ENCODE assay signal across 26 mouse cellular contexts in the genomic region with DNA sequence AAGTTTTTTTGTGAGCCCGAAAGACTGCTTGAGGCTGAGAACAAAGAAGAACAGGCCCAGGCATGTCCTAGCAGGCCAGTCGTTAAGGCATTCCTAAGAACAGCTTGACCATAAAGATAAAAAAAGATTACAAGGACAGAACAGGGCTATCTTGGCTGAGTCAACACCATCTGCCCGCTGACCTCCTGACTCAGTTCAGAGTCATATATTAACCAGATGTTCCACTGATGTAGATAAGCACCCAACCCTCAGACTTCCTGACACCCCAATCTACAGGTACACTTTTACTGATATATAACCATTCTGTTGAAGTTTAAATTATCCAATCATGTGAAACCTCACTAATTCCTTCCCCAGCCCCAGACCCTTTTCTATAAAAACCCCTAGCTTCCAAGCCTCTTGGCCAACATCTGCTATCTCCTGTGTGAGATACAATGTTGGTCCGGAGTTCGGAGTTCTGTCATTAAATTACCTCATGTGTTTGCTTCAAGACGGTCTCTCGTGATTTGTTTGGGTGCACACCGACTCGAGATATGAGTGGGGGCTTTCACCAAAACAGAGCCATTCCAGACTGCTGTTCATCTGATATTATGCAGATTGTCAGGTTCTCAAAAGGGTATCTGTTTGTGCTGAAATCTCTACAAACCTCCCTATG.
DNase-seq lines count a peak whose midpoint lies in the region; ATAC-seq and TF ChIP-seq lines count a peak whose summit lies in the region.
"Had no signal": no experiment of that assay in that cellular context is flagged by ENCODE, and none has a peak within 500 bp of the region (broad histone marks: within the 10 kb centered on the region; RNA-seq: fewer than 3 reads in every experiment).

No protein-coding gene starts in this region.

- H3K79me2 ChIP-seq in MEL (ENCODE audit: control insufficient read depth, insufficient read depth, low read length, poor library complexity): no peaks in the 10 kb centered on the region

- peak; percentile 92 for ATAC-seq in intestine, embryonic 16.5 days
- ATAC-seq in midbrain, embryonic 15.5 days (replicated peaks): no peak
- ATAC-seq: forebrain, embryonic 14.5 days; forebrain, postnatal 0 days; hindbrain, postnatal 0 days; inflammation-experienced regulatory T-cells, adult 6 months had no signal

- no peaks in the 10 kb centered on the region for H3K36me3 ChIP-seq in MEL (ENCODE audit: control insufficient read depth in 1 of 2, insufficient read depth in 2 of 2, low read length in 2 of 2)
- no peaks in the 10 kb centered on the region for H3K36me3 ChIP-seq in intestine, embryonic 16.5 days (ENCODE audit: control insufficient read depth, insufficient read depth, low read length)
- H3K36me3 ChIP-seq in midbrain, embryonic 15.5 days (replicated peaks): no peaks in the 10 kb centered on the region
- H3K36me3 ChIP-seq: embryonic facial prominence, embryonic 12.5 days; embryonic facial prominence, embryonic 15.5 days; heart, embryonic 12.5 days; heart, embryonic 15.5 days had no signal

- no peaks in the 10 kb centered on the region for H3K27me3 ChIP-seq in MEL (ENCODE audit: control insufficient read depth in 1 of 2, insufficient read depth in 2 of 2, low read length in 2 of 2)
- no peaks in the 10 kb centered on the region for H3K27me3 ChIP-seq in intestine, embryonic 16.5 days (replicated peaks; ENCODE audit: control insufficient read depth, insufficient read depth, low read length)
- no peaks in the 10 kb centered on the region for H3K27me3 ChIP-seq in midbrain, embryonic 15.5 days (replicated peaks)
- H3K27me3 ChIP-seq: embryonic facial prominence, embryonic 12.5 days; embryonic facial prominence, embryonic 15.5 days; heart, embryonic 12.5 days; heart, embryonic 15.5 days had no signal

- WGBS in intestine, embryonic 16.5 days: 64% methylated on average over 9 of the region's 9 CpGs
- WGBS in midbrain, embryonic 15.5 days: 90% methylated on average over 9 of the region's 9 CpGs

- TF ChIP-seq POLR2A in MEL (IDR thresholded peaks at IDR 0.05; ENCODE audit: control insufficient read depth in 1 of 2, insufficient read depth in 1 of 2, low read depth in 1 of 2, low read length in 2 of 2, poor library complexity in 1 of 2): no peak

- TF ChIP-seq CTCF in MEL (IDR thresholded peaks at IDR 0.05 in 2 of 3, conservative IDR thresholded peaks at IDR 0.05 in 1 of 3; ENCODE audit: control insufficient read depth in 1 of 3, insufficient read depth in 1 of 3, low read depth in 2 of 3, low read length in 3 of 3, poor library complexity in 1 of 3, severe bottlenecking in 1 of 3): no peak

- no peak overlapping the region for H3K4me3 ChIP-seq in MEL (ENCODE audit: control insufficient read depth in 1 of 2, insufficient read depth in 1 of 2, low read depth in 2 of 2, low read length in 2 of 2)
- H3K4me3 ChIP-seq in intestine, embryonic 16.5 days (ENCODE audit: low read length): no peak overlapping the region
- H3K4me3 ChIP-seq in midbrain, embryonic 15.5 days: no peak overlapping the region
- H3K4me3 ChIP-seq: embryonic facial prominence, embryonic 12.5 days; embryonic facial prominence, embryonic 15.5 days; gastrocnemius, adult 2 months; heart, embryonic 12.5 days; heart, embryonic 15.5 days had no signal

- DNase-seq in 3T3-L1 (ENCODE audit: low read depth, low spot score) (peak; percentile 73), MEL (ENCODE audit: low read depth, low spot score) (peak; percentile 4)
- no peak for DNase-seq in spleen, postnatal 4 days (ENCODE audit: low spot score in 2 of 2)
- DNase-seq in left cerebral cortex, adult 9 months (ENCODE audit: low spot score in 2 of 2): no peak
- DNase-seq: adrenal gland, adult 2 months; adrenal gland, postnatal 14 days; cerebellum, adult 11 months; cerebellum, adult 2 months; cerebellum, adult 9-11 months; cerebellum, postnatal 25 days; forebrain, postnatal 0 days; gastrocnemius, adult 2 months; gastrocnemius, postnatal 14 days; heart, adult 11 months; heart, postnatal 10 days; heart, postnatal 36 days had no signal

- no peak overlapping the region for H3K4me2 ChIP-seq in intestine, embryonic 16.5 days (ENCODE audit: low read depth, low read length)
- no peak overlapping the region for H3K4me2 ChIP-seq in midbrain, embryonic 15.5 days
- H3K4me2 ChIP-seq: embryonic facial prominence, embryonic 12.5 days; embryonic facial prominence, embryonic 15.5 days; heart, embryonic 12.5 days; heart, embryonic 15.5 days; hindbrain, embryonic 14.5 days had no signal

- no peaks in the 10 kb centered on the region for H3K9me3 ChIP-seq in MEL (replicated peaks; ENCODE audit: insufficient read depth, low read length)
- H3K9me3 ChIP-seq in intestine, embryonic 16.5 days (ENCODE audit: control insufficient read depth, low read length): no peaks in the 10 kb centered on the region
- H3K9me3 ChIP-seq in midbrain, embryonic 15.5 days: no peaks in the 10 kb centered on the region
- H3K9me3 ChIP-seq: embryonic facial prominence, embryonic 12.5 days; embryonic facial prominence, embryonic 15.5 days; heart, embryonic 15.5 days had no signal

- peak in 1 of 2 experiments; percentile 34; a peak in 1 of 4 replicates for TF ChIP-seq EP300 in MEL (IDR thresholded peaks at IDR 0.05; ENCODE audit: low read depth in 1 of 2, low read length in 2 of 2)

- TF ChIP-seq RAD21 in MEL (IDR thresholded peaks at IDR 0.05; ENCODE audit: low read depth, low read length): no peak

- no peak overlapping the region for H3K9ac ChIP-seq in MEL (ENCODE audit: control insufficient read depth, low read depth, low read length, poor library complexity, severe bottlenecking)
- no peak overlapping the region for H3K9ac ChIP-seq in intestine, embryonic 16.5 days (ENCODE audit: low read depth, low read length)
- H3K9ac ChIP-seq in midbrain, embryonic 15.5 days: no peak overlapping the region
- H3K9ac ChIP-seq: embryonic facial prominence, embryonic 12.5 days; embryonic facial prominence, embryonic 15.5 days; forebrain, postnatal 0 days; heart, embryonic 12.5 days; heart, embryonic 15.5 days; hindbrain, embryonic 14.5 days had no signal

- H3K27ac ChIP-seq in MEL (ENCODE audit: control insufficient read depth, low read depth, low read length): no peak overlapping the region
- H3K27ac ChIP-seq in intestine, embryonic 16.5 days (ENCODE audit: low read length): no peak overlapping the region
- H3K27ac ChIP-seq in midbrain, embryonic 15.5 days: no peak overlapping the region
- H3K27ac ChIP-seq: embryonic facial prominence, embryonic 12.5 days; embryonic facial prominence, embryonic 15.5 days; gastrocnemius, adult 2 months; heart, embryonic 15.5 days; hindbrain, embryonic 14.5 days; hindbrain, postnatal 0 days had no signal

- H3K4me1 ChIP-seq in MEL (ENCODE audit: control insufficient read depth in 1 of 2, insufficient read depth in 2 of 2, low read length in 2 of 2): no peaks in the 10 kb centered on the region
- no peaks in the 10 kb centered on the region for H3K4me1 ChIP-seq in intestine, embryonic 16.5 days (ENCODE audit: control insufficient read depth, insufficient read depth, low read length)
- H3K4me1 ChIP-seq in midbrain, embryonic 15.5 days: no peaks in the 10 kb centered on the region
- H3K4me1 ChIP-seq: embryonic facial prominence, embryonic 12.5 days; embryonic facial prominence, embryonic 15.5 days; heart, embryonic 12.5 days; heart, embryonic 15.5 days had no signal

TF ChIP-seq in MEL, 35 proteins besides CTCF, POLR2A, EP300 and RAD21:
- 0 out of 2 replicates have a peak, but pooled peaks have one; percentile 22 for TF ChIP-seq TCF12 (IDR thresholded peaks at IDR 0.05; ENCODE audit: low read depth, low read length)
- TF ChIP-seq POLR2AphosphoS2 (IDR thresholded peaks at IDR 0.05; ENCODE audit: low read length): no peak
- TF ChIP-seq KAT2A (conservative IDR thresholded peaks at IDR 0.05; ENCODE audit: low read depth, low read length): no peak
- TF ChIP-seq NELFE (IDR thresholded peaks at IDR 0.05; ENCODE audit: low read depth, low read length): no peak
- peak; percentile 12; the same call in 1 of the 2 replicates for TF ChIP-seq GATA1 (IDR thresholded peaks at IDR 0.05; ENCODE audit: low read depth, low read length)
- TF ChIP-seq TBP (IDR thresholded peaks at IDR 0.05; ENCODE audit: low read depth, low read length): no peak

Comparison
In these comparisons a context has a peak if more than half of its experiments do, and no peak if none do; other contexts are left out.
1. DNase-seq: peak in 3T3-L1 (single experiment) and MEL (single experiment); none in spleen, postnatal 4 days (0 of 2) and left cerebral cortex, adult 9 months (0 of 2).